Mouse (Mus musculus) lung, adult 2 months (tissue): Measurements from ENCODE around the gene Lss.

Experiments used
- CTCF ChIP-seq: fragments of 200-500 bp; IDR thresholded peaks from 2 replicates; pipeline ENCODE4 v1.5.1; 2011; ENCODE audit warnings: mild to moderate bottlenecking, low read length, control low read depth; ENCODE audit not compliant: insufficient read depth
- POLR2A ChIP-seq: fragments of 200-500 bp; IDR thresholded peaks from 2 replicates; pipeline ENCODE4 v1.6.1; 2011; ENCODE audit warnings: low read depth, mild to moderate bottlenecking, control low read depth, low read length, borderline replicate concordance; ENCODE audit errors: extremely low read depth

GRCm38 (mm10) chr10:76505865-76506264 lies 25.5 kb upstream of the Lss start:
- TF ChIP-seq CTCF (no peak), POLR2A (no peak)
